ENCODE assay signal across 16 mouse cellular contexts in the genomic region with DNA sequence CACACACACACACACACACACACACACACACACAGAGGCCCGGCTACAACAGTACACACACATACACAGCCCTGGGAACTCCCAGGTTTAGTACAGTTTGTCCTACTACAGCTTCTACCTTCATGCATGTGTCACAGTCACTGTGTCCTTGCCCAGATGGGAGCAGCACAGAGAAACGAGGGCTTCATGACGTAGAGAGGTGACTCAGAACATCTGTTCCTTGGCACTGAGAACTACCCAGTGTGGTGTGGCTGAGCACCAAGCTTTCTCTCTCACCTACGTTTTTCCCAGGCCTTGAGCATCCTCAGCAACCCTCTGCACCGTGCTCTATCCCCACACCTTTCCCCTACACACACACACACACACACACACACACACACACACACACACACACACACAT.
A peak's percentile ranks its signal among the peaks of the same experiment; 100 is the strongest.
DNase-seq lines count a peak whose midpoint lies in the region; ATAC-seq and TF ChIP-seq lines count a peak whose summit lies in the region.
"Had no signal": no experiment of that assay in that cellular context is flagged by ENCODE, and none has a peak within 500 bp of the region (broad histone marks: within the 10 kb centered on the region; RNA-seq: fewer than 3 reads in every experiment).

No protein-coding gene starts in this region.

- H3K4me1 ChIP-seq in stomach, postnatal 0 days (replicated peaks; ENCODE audit: control insufficient read depth, insufficient read depth): no peaks in the 10 kb centered on the region

- peak; percentile 75 for DNase-seq in left cerebral cortex, adult 18-20 months (ENCODE audit: low spot score in 2 of 2)
- no peak for DNase-seq in left cerebral cortex, postnatal 4 days
- DNase-seq in adrenal gland, adult 8-10 months: peak; percentile 81
- DNase-seq in frontal cortex, adult 2 months (ENCODE audit: extremely low spot score in 1 of 2, low spot score in 1 of 2): peak; percentile 59 to 85
- DNase-seq in stomach, postnatal 0 days (ENCODE audit: low spot score): no peak
- DNase-seq in c-Kit-positive CD71-positive TER-119-positive erythroid progenitor cells, embryonic 14.5 days (ENCODE audit: low spot score): no peak
- DNase-seq in ovary, adult 18-20 months (ENCODE audit: low spot score): no peak
- DNase-seq: cerebellum, adult 18-20 months; gastrocnemius, postnatal 25 days; kidney, postnatal 14 days; lung, adult 2 months had no signal

- intact Hi-C loops in left cerebral cortex, postnatal 4 days (cut with DNase I): no loop called here

- H3K27me3 ChIP-seq in stomach, postnatal 0 days (ENCODE audit: control insufficient read depth, insufficient read depth, low read length): no peaks in the 10 kb centered on the region

- no peaks in the 10 kb centered on the region for H3K36me3 ChIP-seq in stomach, postnatal 0 days (ENCODE audit: control insufficient read depth, insufficient read depth, low read length)
- H3K36me3 ChIP-seq: heart, embryonic 10.5 days; hindbrain, embryonic 10.5 days had no signal

- H3K27ac ChIP-seq in stomach, postnatal 0 days (replicated peaks): no peak overlapping the region
- H3K27ac ChIP-seq: heart, embryonic 10.5 days; hindbrain, embryonic 10.5 days had no signal

- H3K4me3 ChIP-seq in stomach, postnatal 0 days (ENCODE audit: low read depth, low read length): no peak overlapping the region
- H3K4me3 ChIP-seq: heart, embryonic 10.5 days; hindbrain, embryonic 10.5 days had no signal

- no peak for TF ChIP-seq EP300 in stomach, postnatal 0 days (optimal IDR thresholded peaks at IDR 0.05)

- 29% methylated on average over 5 of the region's 5 CpGs for WGBS in stomach, postnatal 0 days

- no peak for TF ChIP-seq CTCF in stomach, postnatal 0 days (IDR thresholded peaks at IDR 0.05; ENCODE audit: low read depth)

- 0 out of 2 replicates have a peak, but pooled peaks have one; percentile 35 for ATAC-seq in stomach, postnatal 0 days (ENCODE audit: low FRiP score, low TSS enrichment)
- ATAC-seq: forebrain, embryonic 16.5 days; intestine, embryonic 16.5 days; midbrain, embryonic 16.5 days had no signal

- no peaks in the 10 kb centered on the region for H3K9me3 ChIP-seq in stomach, postnatal 0 days (ENCODE audit: control insufficient read depth, low read length)
- H3K9me3 ChIP-seq: heart, embryonic 10.5 days; hindbrain, embryonic 10.5 days had no signal

- H3K9ac ChIP-seq in stomach, postnatal 0 days (ENCODE audit: low read length): no peak overlapping the region

- no peak overlapping the region for H3K4me2 ChIP-seq in stomach, postnatal 0 days (replicated peaks; ENCODE audit: low read depth)

Comparison
In these comparisons a context has a peak if more than half of its experiments do, and no peak if none do; other contexts are left out.
1. DNase-seq: peak in left cerebral cortex, adult 18-20 months (2 of 2), adrenal gland, adult 8-10 months (single experiment) and frontal cortex, adult 2 months (2 of 2); none in left cerebral cortex, postnatal 4 days (single experiment), stomach, postnatal 0 days (single experiment), c-Kit-positive CD71-positive TER-119-positive erythroid progenitor cells, embryonic 14.5 days (single experiment) and ovary, adult 18-20 months (single experiment).